Mouse (Mus musculus) kidney, embryonic 14.5 days (tissue): ENCODE measurements at regions not wholly inside any gene's neighbourhood (a gene's known extent, or its start where the extent isn't known, plus 50 kb on each side); places are given as distances from the start of the nearest gene placed in this dataset.
"Not testable (repeated sequence)": the region's sequence is repeated elsewhere in the genome, so short reads cannot be mapped to it uniquely, and the experiment has no call there.

Experiments used
- ATAC-seq: fragments of 200-750 bp; cut with Nextera tagmentation; 2 replicates; pipeline ENCODE4 v1.8.0; 2017; ENCODE audit warnings: moderate number of reproducible peaks, mild to moderate bottlenecking, moderate TSS enrichment, moderate library complexity; ENCODE audit not compliant: low FRiP score, low TSS enrichment
- H3K27ac ChIP-seq: fragments of 300-500 bp; sonication (generic); 2 replicates; pipeline ENCODE4 v1.5.1; 2014; ENCODE audit warnings: low read depth, mild to moderate bottlenecking, low read length, moderate library complexity, mixed read lengths
- H3K27me3 ChIP-seq: fragments of 300-500 bp; sonication (generic); 2 replicates; pipeline ENCODE4 v1.6.1; 2014; ENCODE audit warnings: mild to moderate bottlenecking, low read length; ENCODE audit not compliant: control insufficient read depth, insufficient read depth
- H3K36me3 ChIP-seq: fragments of 300-500 bp; sonication (generic); 2 replicates; pipeline ENCODE4 v1.6.1; 2014; ENCODE audit warnings: low read length, mixed read lengths; ENCODE audit not compliant: control insufficient read depth, insufficient read depth
- H3K4me1 ChIP-seq: fragments of 300-500 bp; sonication (generic); 2 replicates; pipeline ENCODE4 v1.6.1; 2014; ENCODE audit warnings: low read length, mixed read lengths; ENCODE audit not compliant: control insufficient read depth, insufficient read depth
- H3K4me2 ChIP-seq: fragments of 300-500 bp; sonication (generic); replicated peaks from 2 replicates; pipeline ENCODE4 v1.6.1; 2014; ENCODE audit warnings: low read depth, mild to moderate bottlenecking, low read length
- H3K4me3 ChIP-seq: fragments of 300-500 bp; sonication (generic); 2 replicates; pipeline ENCODE4 v1.5.1; 2014; ENCODE audit warnings: mild to moderate bottlenecking, low read length
- H3K9ac ChIP-seq: fragments of 300-500 bp; sonication (generic); 2 replicates; pipeline ENCODE4 v1.6.1; 2014; ENCODE audit warnings: low read depth, mild to moderate bottlenecking, low read length, moderate library complexity
- H3K9me3 ChIP-seq: fragments of 300-500 bp; sonication (generic); 2 replicates; pipeline ENCODE4 v1.6.1; 2016; ENCODE audit warnings: low read length; ENCODE audit not compliant: control insufficient read depth
- whole genome bisulfite sequencing: fragments of 180-500 bp; shearing (Covaris S2); extraction: QIAGEN DNeasy Blood & Tissue Kit; methylation state at CpG from one replicate; pipeline ENCODE4 v1.1.7; 2014; 5-methylcytosine and 5-hydroxymethylcytosine counted together

- Histone ChIP-seq H3K27me3 (no peaks in the 10 kb centered on the region), H3K36me3 (no peaks in the 10 kb centered on the region), H3K27ac (no peak overlapping the region), H3K9ac (no peak overlapping the region), H3K4me2 (no peak overlapping the region), H3K9me3 (no peaks in the 10 kb centered on the region), H3K4me3 (no peak overlapping the region), H3K4me1 (no peaks in the 10 kb centered on the region)
- WGBS = 98% methylated on average over 2 of the region's 2 CpGs
- no peak for ATAC-seq
Measured at GRCm38 (mm10) chr17:66206074-66206473, 82.8 kb downstream of the Ddx11 start.

- not testable (repeated sequence) for H3K9me3 ChIP-seq, H3K27ac ChIP-seq, H3K4me1 ChIP-seq, H3K4me2 ChIP-seq, H3K27me3 ChIP-seq, H3K36me3 ChIP-seq, H3K9ac ChIP-seq, H3K4me3 ChIP-seq
- ATAC-seq = peak; percentile 84
- 42% methylated on average over 6 of the region's 6 CpGs for WGBS
Measured at GRCm38 (mm10) chr17:66207653-66208497, 84.6 kb downstream of the Ddx11 start.

- 36% methylated on average over 3 of the region's 6 CpGs for WGBS
- not testable (repeated sequence) for H3K4me1 ChIP-seq, H3K4me2 ChIP-seq, H3K9me3 ChIP-seq, H3K36me3 ChIP-seq, H3K27ac ChIP-seq, H3K27me3 ChIP-seq, H3K9ac ChIP-seq, H3K4me3 ChIP-seq
- ATAC-seq = peak; percentile 75
Measured at GRCm38 (mm10) chr17:66208803-66209515, 85.6 kb downstream of the Ddx11 start.

- ATAC-seq = no peak
- no peak overlapping the region for H3K9ac ChIP-seq
- no peak overlapping the region for H3K4me2 ChIP-seq
- 90% methylated on average over 7 of the region's 7 CpGs for WGBS
- no peaks in the 10 kb centered on the region for H3K9me3 ChIP-seq
- H3K36me3 ChIP-seq = no peaks in the 10 kb centered on the region
- H3K27ac ChIP-seq = no peak overlapping the region
- no peaks in the 10 kb centered on the region for H3K27me3 ChIP-seq
- H3K4me1 ChIP-seq = no peaks in the 10 kb centered on the region
- H3K4me3 ChIP-seq = no peak overlapping the region
Measured at GRCm38 (mm10) chr17:66211561-66211960, 88.2 kb downstream of the Ddx11 start.

GRCm38 (mm10) chr17:66212616-66213015 is 89.3 kb downstream of the Ddx11 start:
- no peak overlapping the region for H3K9ac ChIP-seq
- H3K27ac ChIP-seq = no peak overlapping the region
- no peaks in the 10 kb centered on the region for H3K27me3 ChIP-seq
- 92% methylated on average over 9 of the region's 9 CpGs for WGBS
- no peaks in the 10 kb centered on the region for H3K36me3 ChIP-seq
- no peak for ATAC-seq
- H3K9me3 ChIP-seq = no peaks in the 10 kb centered on the region
- no peak overlapping the region for H3K4me2 ChIP-seq
- H3K4me3 ChIP-seq = no peak overlapping the region
- no peaks in the 10 kb centered on the region for H3K4me1 ChIP-seq

GRCm38 (mm10) chr17:66218321-66218720 is 95.0 kb downstream of the Ddx11 start:
- no peak for ATAC-seq
- Histone ChIP-seq H3K27ac (no peak overlapping the region), H3K9ac (no peak overlapping the region), H3K4me1 (no peaks in the 10 kb centered on the region), H3K27me3 (0 out of 2 replicates have a peak, but pooled peaks cover 3% of the 10 kb centered on the region), H3K4me2 (no peak overlapping the region), H3K9me3 (no peaks in the 10 kb centered on the region), H3K4me3 (no peak overlapping the region), H3K36me3 (no peaks in the 10 kb centered on the region)
- 93% methylated on average over 6 of the region's 6 CpGs for WGBS

GRCm38 (mm10) chr17:66219669-66220435 is 96.5 kb downstream of the Ddx11 start:
- Histone ChIP-seq H3K27ac (no peak overlapping the region), H3K9me3 (no peaks in the 10 kb centered on the region), H3K4me1 (peaks cover 3% of the 10 kb centered on the region; the same call in 1 of the 2 replicates), H3K27me3 (0 out of 2 replicates have a peak, but pooled peaks cover 3% of the 10 kb centered on the region), H3K36me3 (no peaks in the 10 kb centered on the region), H3K4me2 (no peak overlapping the region), H3K9ac (no peak overlapping the region), H3K4me3 (no peak overlapping the region)
- WGBS = 58% methylated on average over 16 of the region's 16 CpGs
- ATAC-seq = peak; percentile 44; the same call in 1 of the 2 replicates

GRCm38 (mm10) chr17:66221256-66221655 is 97.9 kb downstream of the Ddx11 start:
- 7% methylated on average over 8 of the region's 8 CpGs for WGBS
- no peaks in the 10 kb centered on the region for H3K36me3 ChIP-seq
- H3K27me3 ChIP-seq = 0 out of 2 replicates have a peak, but pooled peaks cover 3% of the 10 kb centered on the region
- H3K4me2 ChIP-seq = no peak overlapping the region
- H3K9ac ChIP-seq = no peak overlapping the region
- H3K9me3 ChIP-seq = no peaks in the 10 kb centered on the region
- no peak overlapping the region for H3K27ac ChIP-seq
- H3K4me3 ChIP-seq = no peak overlapping the region
- H3K4me1 ChIP-seq = peaks cover 3% of the 10 kb centered on the region; the same call in 1 of the 2 replicates
- ATAC-seq = peak; percentile 45; the same call in 1 of the 2 replicates
